Mouse (Mus musculus): Measurements from ENCODE around the gene Klhl7.
A peak's percentile ranks its signal among the peaks of the same experiment; 100 is the strongest.

DNA sequence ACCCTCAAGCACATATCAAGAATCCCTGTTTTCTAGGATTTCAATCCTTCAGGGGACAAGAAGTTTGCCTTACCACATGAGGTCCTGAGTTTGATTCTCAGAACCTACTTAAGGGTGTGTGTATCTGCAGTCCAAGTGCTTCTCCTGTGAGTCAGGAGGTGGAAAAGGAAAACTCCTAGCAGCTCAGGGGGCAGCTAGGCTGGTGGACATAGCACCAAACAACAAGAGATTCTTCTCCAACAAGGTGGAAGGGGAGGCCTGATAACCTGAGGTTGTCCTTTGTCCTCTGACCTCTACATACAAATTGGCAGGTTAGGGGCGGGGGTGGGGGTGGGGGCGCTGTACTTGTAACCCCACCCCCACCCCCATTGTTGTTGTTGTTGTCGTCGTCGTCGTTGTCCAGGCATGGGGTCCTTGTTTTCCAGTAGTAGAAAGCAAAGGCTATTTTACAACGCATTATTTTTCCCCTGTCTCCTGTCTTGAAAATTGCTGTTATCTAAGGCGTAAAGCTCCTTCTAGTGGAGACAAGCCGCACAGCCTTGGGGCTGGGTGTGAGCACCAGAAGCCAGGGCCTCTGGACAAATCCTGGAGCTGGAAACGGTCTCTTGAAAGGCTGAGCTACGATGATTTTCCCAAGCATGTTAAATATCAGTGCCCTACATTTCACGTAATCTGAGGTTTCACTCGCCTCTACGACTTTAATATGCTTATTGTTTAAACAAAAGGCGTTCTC is 23.3 kb upstream of the Klhl7 start:
- TF ChIP-seq EP300 (IDR thresholded peaks at IDR 0.05; ENCODE audit: insufficient read depth, low read depth, low read length): no peak
- TF ChIP-seq CTCF (IDR thresholded peaks at IDR 0.05): peak; percentile 84
- TF ChIP-seq POLR2A (IDR thresholded peaks at IDR 0.05; ENCODE audit: insufficient read depth, low read depth, low read length): no peak

Data from heart, adult 2 months (tissue).